Mouse (Mus musculus) fat pad, adult 2 months (tissue): ENCODE results near the gene Fscn2.
A peak's percentile ranks its signal among the peaks of the same experiment; 100 is the strongest.
"Not testable (repeated sequence)": the region's sequence is repeated elsewhere in the genome, so short reads cannot be mapped to it uniquely, and the experiment has no call there.

Source experiments
- DNase-seq: peaks from one replicate; pipeline ENCODE4 v3.0.0-alpha.2; 2011; ENCODE audit warnings: low read depth, low spot score; ENCODE audit errors: extremely low read depth

Gene Fscn2

DNA sequence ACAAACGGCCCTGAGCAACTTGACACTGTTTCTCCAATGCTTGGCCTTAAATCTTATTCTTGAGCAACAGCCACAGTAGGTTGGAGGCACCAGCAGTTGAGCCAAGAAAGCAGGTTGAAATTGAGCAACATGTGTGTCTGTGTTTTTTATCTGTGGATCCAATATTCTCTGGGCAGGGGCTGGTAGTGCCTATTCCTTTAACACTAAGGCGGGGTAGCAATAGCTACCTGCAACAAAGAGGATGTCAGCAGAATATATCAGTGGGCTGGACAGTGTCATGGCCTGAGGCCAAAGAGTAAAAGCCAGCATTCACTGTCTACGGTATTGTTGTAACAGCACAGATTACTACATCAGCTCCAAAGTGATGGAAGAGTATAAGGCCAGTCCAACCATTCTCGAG is 34.3 kb downstream of the Fscn2 start:
- DNase-seq: peak; percentile 88

DNA sequence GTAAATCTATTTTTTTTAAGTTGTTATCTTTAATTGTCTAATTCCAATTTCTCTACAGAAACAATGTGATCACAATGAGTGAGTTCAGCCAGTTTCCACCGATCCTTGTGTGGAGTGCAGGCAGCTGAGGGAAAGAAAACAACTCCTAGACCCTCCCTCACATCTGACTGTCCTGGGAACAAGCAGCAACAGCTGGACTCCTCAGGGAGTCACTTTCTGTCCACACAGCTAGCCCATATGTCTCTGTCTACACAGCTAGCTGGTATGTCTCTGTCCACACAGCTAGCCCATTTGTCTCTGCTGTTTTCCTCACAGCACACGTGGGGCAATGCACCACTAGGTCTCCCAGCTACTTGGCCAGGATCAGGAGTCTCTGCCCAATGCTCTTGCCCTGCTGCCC is 36.3 kb downstream of the Fscn2 start:
- no peak for DNase-seq

DNA sequence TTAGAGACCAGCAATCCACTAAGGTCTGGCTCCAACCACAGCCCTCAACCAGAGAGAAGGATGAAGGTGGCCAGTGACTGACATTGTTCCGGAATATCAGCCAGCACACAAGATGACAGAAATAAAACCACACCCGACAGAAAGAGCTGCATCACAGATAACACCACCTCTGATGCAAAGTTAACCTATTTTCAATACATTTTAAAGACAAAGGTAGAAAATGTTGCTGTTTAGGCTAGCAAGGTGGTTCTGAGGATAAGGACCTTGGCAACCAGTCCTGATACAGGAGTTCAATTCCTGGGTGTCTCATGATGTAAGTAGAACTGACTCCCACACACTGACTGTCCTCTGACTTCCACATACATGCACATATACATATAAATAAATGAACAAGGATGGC is 38.0 kb downstream of the Fscn2 start:
- no peak for DNase-seq

DNA sequence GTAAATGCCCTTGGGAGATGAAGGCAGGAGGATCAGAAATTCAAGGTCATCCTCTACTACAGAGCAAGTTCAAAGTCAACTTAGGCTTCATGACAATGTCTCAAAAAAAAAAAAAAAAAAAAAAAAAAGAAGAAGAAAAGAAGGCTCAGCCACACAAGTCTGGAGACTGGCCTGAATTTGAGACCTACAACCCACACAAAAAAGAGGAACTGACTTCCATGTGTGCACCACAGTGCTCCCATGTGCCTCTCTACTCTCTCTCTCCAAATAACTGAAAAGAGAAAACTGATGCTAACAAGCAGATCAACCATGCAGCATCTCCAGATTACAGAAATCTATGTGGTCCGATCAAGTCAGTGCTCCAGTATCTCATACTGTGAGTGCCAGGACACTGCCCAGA is 43.5 kb downstream of the Fscn2 start:
- DNase-seq: no peak

DNA sequence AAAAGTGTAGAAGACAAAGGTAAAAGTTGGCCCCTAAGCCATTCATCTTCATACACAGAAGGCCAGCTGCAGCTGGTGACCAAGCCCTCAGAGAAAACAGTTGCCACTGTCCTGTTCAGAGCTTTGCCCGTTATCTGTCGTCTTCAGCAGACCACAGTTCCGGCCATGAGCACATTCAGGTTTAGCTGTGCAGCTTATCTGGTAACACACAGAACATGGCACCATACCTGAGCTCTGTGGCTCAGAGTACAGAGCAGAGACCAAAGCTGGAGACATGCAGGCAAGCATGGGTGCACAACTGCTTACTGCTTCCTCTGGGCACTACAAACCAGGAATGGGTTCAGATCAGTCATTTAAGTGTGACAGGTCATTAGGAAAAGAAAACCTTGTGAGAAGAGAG is 44.5 kb downstream of the Fscn2 start:
- DNase-seq: no peak

DNA sequence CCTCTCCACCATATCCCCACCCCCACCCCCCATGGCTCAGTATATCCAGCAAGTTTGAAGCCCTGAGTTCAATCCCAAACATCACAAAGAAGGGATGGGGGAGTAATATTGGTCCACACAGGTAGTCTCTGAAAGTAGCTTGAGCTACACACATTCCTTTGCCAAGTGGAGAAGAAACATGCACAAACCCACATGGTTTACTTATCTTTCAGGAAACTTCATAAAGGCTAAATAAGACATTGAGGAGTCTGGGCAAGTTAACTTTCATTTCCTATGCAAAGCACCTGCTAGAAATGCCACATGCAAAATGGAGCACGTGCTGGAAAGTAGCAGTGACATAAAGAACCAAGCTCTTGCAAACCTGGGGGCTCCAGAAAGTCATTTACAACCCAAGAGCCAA is 45.1 kb downstream of the Fscn2 start:
- no peak for DNase-seq

DNA sequence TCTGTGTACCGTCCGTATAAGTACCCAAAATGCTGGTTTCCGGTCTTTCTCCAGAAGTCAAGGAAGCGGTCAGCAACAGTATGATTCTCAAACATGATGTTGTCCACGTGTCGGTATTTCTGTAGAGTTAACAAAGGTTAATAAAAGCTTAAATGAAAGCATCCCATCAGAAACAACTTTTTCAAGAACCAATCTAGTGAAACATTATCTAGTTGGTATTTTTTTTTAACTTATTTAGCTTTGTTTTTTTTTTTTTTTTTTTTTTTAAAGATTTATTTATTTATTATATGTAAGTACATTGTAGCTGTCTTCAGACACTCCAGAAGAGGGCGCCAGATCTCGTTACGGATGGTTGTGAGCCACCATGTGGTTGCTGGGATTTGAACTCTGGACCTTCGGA is 52.3 kb downstream of the Fscn2 start:
- not testable (repeated sequence) for DNase-seq
